Mouse (Mus musculus): ENCODE measurements around the gene Klf13. TPM values are rescaled to one million over a fixed set of nuclear protein-coding genes. Genes with fewer than 3 reads are reported as not detected.

Gene Klf13
- polyA plus RNA-seq, 1 experiment from 2014 or later: 22.1 TPM

Other genes starting within 250 kb of the Klf13 start
- gene E030018B13Rik, start 22.1 kb downstream of the Klf13 start, polyA plus RNA-seq (2015; fragmentation: Nextera tagmentation; extraction: Ambion mirVana): not detected in 2 replicates
- 0.19 and 0.22 TPM in 2 replicates for gene Trpm1, start 214.9 kb upstream of the Klf13 start, polyA plus RNA-seq (2015; fragmentation: Nextera tagmentation; extraction: Ambion mirVana)